Mouse (Mus musculus): ENCODE measurements around the gene Dnajc11. TPM values are rescaled to one million over a fixed set of nuclear protein-coding genes. Genes with fewer than 3 reads are reported as not detected.

Dnajc11 gene
- polyA plus RNA-seq, 1 experiment: 58.5 TPM

- H3K4me3 ChIP-seq (ENCODE audit: insufficient read depth, low read length): no peak overlapping the region
- TF ChIP-seq CTCF (IDR thresholded peaks at IDR 0.05; ENCODE audit: extremely low read depth, insufficient read depth, low read length) (0 out of 2 replicates have a peak, but pooled peaks have one; percentile 24), POLR2A (IDR thresholded peaks at IDR 0.05; ENCODE audit: extremely low read depth, insufficient read depth, low read length) (no peak)
- no peaks in the 10 kb centered on the region for H3K4me1 ChIP-seq (ENCODE audit: control insufficient read depth, insufficient read depth, low read length)
- no peak overlapping the region for H3K27ac ChIP-seq (ENCODE audit: insufficient read depth, low read length)
These were observed 47.2 kb downstream of the Dnajc11 start for GRCm38 (mm10) chr4:151980699-151981098.

GRCm38 (mm10) chr4:151981363-151981762 lies 47.9 kb downstream of the Dnajc11 start:
- Histone ChIP-seq H3K4me1 (ENCODE audit: control insufficient read depth, insufficient read depth, low read length) (no peaks in the 10 kb centered on the region), H3K27ac (ENCODE audit: insufficient read depth, low read length) (no peak overlapping the region), H3K4me3 (ENCODE audit: insufficient read depth, low read length) (no peak overlapping the region)
- TF ChIP-seq CTCF (IDR thresholded peaks at IDR 0.05; ENCODE audit: extremely low read depth, insufficient read depth, low read length): peak; percentile 97
- peak; percentile 25; the same call in 1 of the 2 replicates for TF ChIP-seq POLR2A (IDR thresholded peaks at IDR 0.05; ENCODE audit: extremely low read depth, insufficient read depth, low read length)

- no peak for TF ChIP-seq POLR2A (IDR thresholded peaks at IDR 0.05; ENCODE audit: extremely low read depth, insufficient read depth, low read length)
- TF ChIP-seq CTCF (IDR thresholded peaks at IDR 0.05; ENCODE audit: extremely low read depth, insufficient read depth, low read length): no peak
- peaks cover 2% of the 10 kb centered on the region; the same call in 1 of the 2 replicates for H3K4me1 ChIP-seq (ENCODE audit: control insufficient read depth, insufficient read depth, low read length)
- H3K4me3 ChIP-seq (ENCODE audit: insufficient read depth, low read length): no peak overlapping the region
- H3K27ac ChIP-seq (ENCODE audit: insufficient read depth, low read length): no peak overlapping the region
These were observed 49.6 kb downstream of the Dnajc11 start for GRCm38 (mm10) chr4:151983043-151983442.

GRCm38 (mm10) chr4:151983560-151983959 lies 50.1 kb downstream of the Dnajc11 start:
- Histone ChIP-seq H3K4me1 (ENCODE audit: control insufficient read depth, insufficient read depth, low read length) (peaks cover 2% of the 10 kb centered on the region; the same call in 1 of the 2 replicates), H3K4me3 (ENCODE audit: insufficient read depth, low read length) (no peak overlapping the region), H3K27ac (ENCODE audit: insufficient read depth, low read length) (no peak overlapping the region)
- no peak for TF ChIP-seq CTCF (IDR thresholded peaks at IDR 0.05; ENCODE audit: extremely low read depth, insufficient read depth, low read length)
- no peak for TF ChIP-seq POLR2A (IDR thresholded peaks at IDR 0.05; ENCODE audit: extremely low read depth, insufficient read depth, low read length)

- no peak overlapping the region for H3K4me3 ChIP-seq (ENCODE audit: insufficient read depth, low read length)
- TF ChIP-seq CTCF (IDR thresholded peaks at IDR 0.05; ENCODE audit: extremely low read depth, insufficient read depth, low read length) (no peak), POLR2A (IDR thresholded peaks at IDR 0.05; ENCODE audit: extremely low read depth, insufficient read depth, low read length) (no peak)
- peaks cover 2% of the 10 kb centered on the region; the same call in 1 of the 2 replicates for H3K4me1 ChIP-seq (ENCODE audit: control insufficient read depth, insufficient read depth, low read length)
- no peak overlapping the region for H3K27ac ChIP-seq (ENCODE audit: insufficient read depth, low read length)
These were observed 52.4 kb downstream of the Dnajc11 start for GRCm38 (mm10) chr4:151985886-151986285.

GRCm38 (mm10) chr4:151986650-151987049 lies 53.2 kb downstream of the Dnajc11 start:
- Histone ChIP-seq H3K27ac (ENCODE audit: insufficient read depth, low read length) (no peak overlapping the region), H3K4me3 (ENCODE audit: insufficient read depth, low read length) (no peak overlapping the region), H3K4me1 (ENCODE audit: control insufficient read depth, insufficient read depth, low read length) (peaks cover 2% of the 10 kb centered on the region; the same call in 1 of the 2 replicates)
- TF ChIP-seq CTCF (IDR thresholded peaks at IDR 0.05; ENCODE audit: extremely low read depth, insufficient read depth, low read length): no peak
- no peak for TF ChIP-seq POLR2A (IDR thresholded peaks at IDR 0.05; ENCODE audit: extremely low read depth, insufficient read depth, low read length)

DNA sequence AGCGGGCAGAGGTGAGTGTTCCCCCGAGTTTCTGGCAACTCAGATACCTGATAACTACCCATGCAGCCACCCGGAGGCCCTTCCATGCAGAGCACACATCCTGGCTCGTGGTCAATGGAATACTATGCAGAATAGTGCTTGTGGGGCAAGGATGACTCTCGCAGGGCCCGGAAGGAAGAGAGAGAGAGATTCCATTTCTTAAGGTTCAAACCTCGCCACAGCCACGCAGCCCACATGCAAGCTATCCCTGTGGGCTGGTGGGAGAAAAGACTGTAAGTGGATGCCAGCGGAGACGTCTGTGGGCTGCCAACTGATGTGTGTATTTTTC lies 54.5 kb downstream of the Dnajc11 start:
- Histone ChIP-seq H3K4me1 (ENCODE audit: control insufficient read depth, insufficient read depth, low read length) (peaks cover 2% of the 10 kb centered on the region; the same call in 1 of the 2 replicates), H3K27ac (ENCODE audit: insufficient read depth, low read length) (no peak overlapping the region)

GRCm38 (mm10) chr4:151988342-151989109 lies 55.0 kb downstream of the Dnajc11 start, which contains the start of gene Thap3:
Gene Thap3, minus strand, starts transcription at chr4:151988997.
- peak within 1 kb of the TSS; percentile 80 for H3K27ac ChIP-seq (ENCODE audit: insufficient read depth, low read length)
- TF ChIP-seq CTCF (IDR thresholded peaks at IDR 0.05; ENCODE audit: extremely low read depth, insufficient read depth, low read length) (no peak), POLR2A (IDR thresholded peaks at IDR 0.05; ENCODE audit: extremely low read depth, insufficient read depth, low read length) (0 out of 2 replicates have a peak, but pooled peaks have one; percentile 42)
- H3K4me1 ChIP-seq (ENCODE audit: control insufficient read depth, insufficient read depth, low read length): peaks cover 2% of the 10 kb centered on the region; the same call in 1 of the 2 replicates
- peak within 1 kb of the TSS; percentile 94 for H3K4me3 ChIP-seq (ENCODE audit: insufficient read depth, low read length)

More for the DNA sequence above, 54.5 kb downstream of the Dnajc11 start:
- TF ChIP-seq CTCF (IDR thresholded peaks at IDR 0.05; ENCODE audit: extremely low read depth, insufficient read depth, low read length) (no peak), POLR2A (IDR thresholded peaks at IDR 0.05; ENCODE audit: extremely low read depth, insufficient read depth, low read length) (no peak)
- H3K4me3 ChIP-seq (ENCODE audit: insufficient read depth, low read length): peak overlapping the region; percentile 94

DNA sequence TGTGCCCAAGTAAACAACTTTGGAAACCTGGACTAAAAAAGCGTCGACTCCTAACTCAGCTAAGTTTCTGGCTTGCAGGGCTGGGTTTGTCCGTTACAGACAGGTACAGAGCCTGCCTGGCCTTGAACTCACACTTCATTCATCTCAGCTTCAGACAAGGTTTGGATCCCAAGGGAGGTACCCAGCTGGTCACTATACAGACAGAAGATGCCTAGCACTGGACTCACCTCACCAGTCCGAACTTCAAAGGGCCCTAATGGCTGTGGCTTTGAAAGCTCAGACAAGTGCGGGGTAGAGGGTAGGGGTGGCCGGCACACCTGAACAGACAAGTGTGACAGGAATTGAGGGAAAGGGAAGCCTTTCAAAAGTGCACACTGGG lies 55.6 kb downstream of the Dnajc11 start:
- TF ChIP-seq CTCF (IDR thresholded peaks at IDR 0.05; ENCODE audit: extremely low read depth, insufficient read depth, low read length): no peak
- Histone ChIP-seq H3K4me1 (ENCODE audit: control insufficient read depth, insufficient read depth, low read length) (peaks cover 2% of the 10 kb centered on the region; the same call in 1 of the 2 replicates), H3K27ac (ENCODE audit: insufficient read depth, low read length) (no peak overlapping the region), H3K4me3 (ENCODE audit: insufficient read depth, low read length) (peak overlapping the region; percentile 94; the same call in 1 of the 2 replicates)

DNA sequence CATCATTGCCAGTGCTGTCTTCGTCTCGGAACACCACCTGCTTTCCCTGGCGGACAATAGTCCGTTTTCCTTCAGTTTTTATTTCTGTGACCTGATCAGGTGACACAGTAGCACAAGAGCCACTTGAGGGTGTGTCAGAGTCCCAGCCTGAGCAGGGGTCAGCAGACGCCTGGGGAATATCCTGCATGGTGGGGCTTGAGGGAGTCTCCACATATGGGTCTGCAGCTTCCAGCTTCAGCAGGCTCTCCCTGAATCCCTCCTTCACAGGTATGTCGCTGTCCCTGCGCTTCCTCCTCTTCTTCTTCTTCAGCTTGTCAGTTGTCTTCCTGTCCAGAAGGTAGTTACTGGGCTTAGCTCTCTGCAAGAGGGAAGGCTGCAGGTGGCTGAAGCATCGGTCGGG lies 58.6 kb downstream of the Dnajc11 start:
- no peak for TF ChIP-seq CTCF (IDR thresholded peaks at IDR 0.05; ENCODE audit: extremely low read depth, insufficient read depth, low read length)
- TF ChIP-seq POLR2A (IDR thresholded peaks at IDR 0.05; ENCODE audit: extremely low read depth, insufficient read depth, low read length): no peak
- no peaks in the 10 kb centered on the region; the same call in none of the 2 replicates for H3K4me1 ChIP-seq (ENCODE audit: control insufficient read depth, insufficient read depth, low read length)
- no peak overlapping the region for H3K4me3 ChIP-seq (ENCODE audit: insufficient read depth, low read length)
- H3K27ac ChIP-seq (ENCODE audit: insufficient read depth, low read length): no peak overlapping the region

Data from cortical plate, adult 2 months (tissue).